Mouse (Mus musculus) intestine, postnatal 0 days (tissue): ENCODE measurements at regions not wholly inside any gene's neighbourhood (a gene's known extent, or its start where the extent isn't known, plus 50 kb on each side); places are given as distances from the start of the nearest gene placed in this dataset. TPM values are rescaled to one million over a fixed set of nuclear protein-coding genes. Genes with fewer than 3 reads are reported as not detected.

ENCODE experiments used
- ATAC-seq: fragments of 200-750 bp; cut with Nextera tagmentation; 2 replicates; pipeline ENCODE4 v1.8.0; 2017; ENCODE audit warnings: mild to moderate bottlenecking, moderate TSS enrichment, moderate library complexity
- H3K27ac ChIP-seq: fragments of 300-500 bp; sonication (generic); 2 replicates; pipeline ENCODE4 v1.5.1; 2014; ENCODE audit warnings: mild to moderate bottlenecking, low read depth, low read length, moderate library complexity
- H3K27me3 ChIP-seq: fragments of 300-500 bp; sonication (generic); replicated peaks from 2 replicates; pipeline ENCODE4 v1.6.1; 2014; ENCODE audit warnings: low read length, mixed read lengths; ENCODE audit not compliant: control insufficient read depth, insufficient read depth
- H3K36me3 ChIP-seq: fragments of 300-500 bp; sonication (generic); 2 replicates; pipeline ENCODE4 v1.6.1; 2014; ENCODE audit warnings: mild to moderate bottlenecking, moderate library complexity; ENCODE audit not compliant: control insufficient read depth, insufficient read depth
- H3K4me1 ChIP-seq: fragments of 300-500 bp; sonication (generic); replicated peaks from 2 replicates; pipeline ENCODE4 v1.6.1; 2014; ENCODE audit warnings: antibody characterized with exemption, low read length, mixed read lengths; ENCODE audit not compliant: control insufficient read depth, insufficient read depth
- H3K4me2 ChIP-seq: fragments of 300-500 bp; sonication (generic); replicated peaks from 2 replicates; pipeline ENCODE4 v1.6.1; 2014; ENCODE audit warnings: low read depth, mild to moderate bottlenecking, moderate library complexity
- H3K4me3 ChIP-seq: fragments of 300-500 bp; sonication (generic); 2 replicates; pipeline ENCODE4 v1.5.1; 2014; ENCODE audit warnings: low read depth, low read length
- H3K9ac ChIP-seq: fragments of 300-500 bp; sonication (generic); 2 replicates; pipeline ENCODE4 v1.6.1; 2014; ENCODE audit warnings: mild to moderate bottlenecking, low read depth, low read length
- H3K9me3 ChIP-seq: fragments of 300-500 bp; sonication (generic); 2 replicates; pipeline ENCODE4 v1.6.1; 2016; ENCODE audit warnings: mixed run types; ENCODE audit not compliant: control insufficient read depth
- CTCF ChIP-seq: sonication (generic); IDR thresholded peaks from 2 replicates; pipeline ENCODE4 v1.5.1; 2016; ENCODE audit warnings: low read depth, mild to moderate bottlenecking, control low read depth, antibody characterized with exemption, moderate library complexity
- WGBS: fragments of 180-500 bp; shearing (Covaris S2); extraction: QIAGEN DNeasy Blood & Tissue Kit; methylation state at CpG from one replicate; pipeline ENCODE4 v1.1.7; 2014; 5-methylcytosine and 5-hydroxymethylcytosine counted together
- microRNA-seq: library from miRNA; unstranded; fragments of <30 nt; microRNA quantifications from one replicate; pipeline ENCODE4, GENCODE M21; 2016

GRCm38 (mm10) chr17:45195779-45196178 is 237.8 kb downstream of the Cdc5l start:
- 0 out of 2 replicates have a peak, but pooled peaks have one; percentile 3 for TF ChIP-seq CTCF
- H3K4me2 ChIP-seq = no peak overlapping the region
- H3K36me3 ChIP-seq = no peaks in the 10 kb centered on the region
- H3K27me3 ChIP-seq = no peaks in the 10 kb centered on the region
- no peaks in the 10 kb centered on the region for H3K4me1 ChIP-seq
- no peak for ATAC-seq
- no peak overlapping the region for H3K9ac ChIP-seq
- H3K9me3 ChIP-seq = no peaks in the 10 kb centered on the region
- no peak overlapping the region for H3K27ac ChIP-seq
- H3K4me3 ChIP-seq = no peak overlapping the region
- WGBS = 92% methylated on average over 6 of the region's 6 CpGs

GRCm38 (mm10) chr17:45194786-45195281 is 238.7 kb downstream of the Cdc5l start:
- 51% methylated on average over 13 of the region's 13 CpGs for WGBS
- Histone ChIP-seq H3K4me1 (no peaks in the 10 kb centered on the region), H3K9me3 (no peaks in the 10 kb centered on the region), H3K4me2 (no peak overlapping the region), H3K27ac (no peak overlapping the region), H3K36me3 (no peaks in the 10 kb centered on the region), H3K27me3 (no peaks in the 10 kb centered on the region), H3K4me3 (no peak overlapping the region), H3K9ac (no peak overlapping the region)
- no peak for TF ChIP-seq CTCF
- no peak for ATAC-seq

- TF ChIP-seq CTCF = no peak
- Histone ChIP-seq H3K9me3 (no peaks in the 10 kb centered on the region), H3K27me3 (no peaks in the 10 kb centered on the region), H3K4me1 (no peaks in the 10 kb centered on the region), H3K4me2 (no peak overlapping the region), H3K9ac (no peak overlapping the region), H3K36me3 (no peaks in the 10 kb centered on the region), H3K27ac (no peak overlapping the region), H3K4me3 (no peak overlapping the region)
- ATAC-seq = no peak
- WGBS = 56% methylated on average over 11 of the region's 11 CpGs
Measured at GRCm38 (mm10) chr17:45193456-45194025, 240.0 kb downstream of the Cdc5l start.

GRCm38 (mm10) chr17:45187402-45187801 is 246.1 kb downstream of the Cdc5l start:
- no peaks in the 10 kb centered on the region for H3K27me3 ChIP-seq
- no peak overlapping the region for H3K4me2 ChIP-seq
- H3K4me1 ChIP-seq = no peaks in the 10 kb centered on the region
- no peak overlapping the region for H3K27ac ChIP-seq
- no peak for TF ChIP-seq CTCF
- no peak for ATAC-seq
- 76% methylated on average over 7 of the region's 7 CpGs for WGBS
- H3K36me3 ChIP-seq = no peaks in the 10 kb centered on the region
- no peak overlapping the region for H3K9ac ChIP-seq
- no peak overlapping the region for H3K4me3 ChIP-seq
- H3K9me3 ChIP-seq = no peaks in the 10 kb centered on the region

GRCm38 (mm10) chr17:45176340-45176739 is 257.2 kb downstream of the Cdc5l start:
- no peaks in the 10 kb centered on the region for H3K27me3 ChIP-seq
- H3K9ac ChIP-seq = no peak overlapping the region
- no peak for ATAC-seq
- H3K4me2 ChIP-seq = no peak overlapping the region
- no peak overlapping the region for H3K27ac ChIP-seq
- no peak overlapping the region for H3K4me3 ChIP-seq
- H3K9me3 ChIP-seq = no peaks in the 10 kb centered on the region
- no peak for TF ChIP-seq CTCF
- H3K36me3 ChIP-seq = no peaks in the 10 kb centered on the region
- no peaks in the 10 kb centered on the region for H3K4me1 ChIP-seq
- 31% methylated on average over 4 of the region's 4 CpGs for WGBS

GRCm38 (mm10) chr17:45169257-45169994 is 264.1 kb downstream of the Cdc5l start:
- Histone ChIP-seq H3K9me3 (no peaks in the 10 kb centered on the region), H3K4me1 (no peaks in the 10 kb centered on the region), H3K27me3 (no peaks in the 10 kb centered on the region), H3K27ac (no peak overlapping the region), H3K4me3 (no peak overlapping the region), H3K9ac (no peak overlapping the region), H3K4me2 (no peak overlapping the region), H3K36me3 (no peaks in the 10 kb centered on the region)
- WGBS = 56% methylated on average over 9 of the region's 10 CpGs
- ATAC-seq = no peak
- no peak for TF ChIP-seq CTCF

Small RNAs in the stretch of these regions (microRNA-seq; reads per million reads assigned to microRNA genes)
- not detected for gene Gm24979
